Mouse (Mus musculus) heart, adult 11 months (tissue): ENCODE measurements around the gene Myadml2.
A peak's percentile ranks its signal among the peaks of the same experiment; 100 is the strongest.
"Not testable (repeated sequence)": the region's sequence is repeated elsewhere in the genome, so short reads cannot be mapped to it uniquely, and the experiment has no call there.

Experiments used
- DNase-seq: peaks from one replicate; pipeline ENCODE4 v3.0.0; 2022

The Myadml2 gene

GRCm38 (mm10) chr11:120648001-120648476, at the start of gene Myadml2:
TSS of gene Myadml2 (minus strand) at chr11:120648158.
- peak; percentile 95 for DNase-seq

- DNase-seq = peak; percentile 98
Measured at GRCm38 (mm10) chr11:120697741-120698140, 49.8 kb upstream of the Myadml2 start.

- no peak for DNase-seq
Measured at GRCm38 (mm10) chr11:120696568-120696967, 48.6 kb upstream of the Myadml2 start.

- DNase-seq = no peak
Measured at GRCm38 (mm10) chr11:120695641-120696040, 47.7 kb upstream of the Myadml2 start.

GRCm38 (mm10) chr11:120695184-120695583, 47.2 kb upstream of the Myadml2 start:
- no peak for DNase-seq

- no peak for DNase-seq
Measured at GRCm38 (mm10) chr11:120693461-120693860, 45.5 kb upstream of the Myadml2 start.

DNA sequence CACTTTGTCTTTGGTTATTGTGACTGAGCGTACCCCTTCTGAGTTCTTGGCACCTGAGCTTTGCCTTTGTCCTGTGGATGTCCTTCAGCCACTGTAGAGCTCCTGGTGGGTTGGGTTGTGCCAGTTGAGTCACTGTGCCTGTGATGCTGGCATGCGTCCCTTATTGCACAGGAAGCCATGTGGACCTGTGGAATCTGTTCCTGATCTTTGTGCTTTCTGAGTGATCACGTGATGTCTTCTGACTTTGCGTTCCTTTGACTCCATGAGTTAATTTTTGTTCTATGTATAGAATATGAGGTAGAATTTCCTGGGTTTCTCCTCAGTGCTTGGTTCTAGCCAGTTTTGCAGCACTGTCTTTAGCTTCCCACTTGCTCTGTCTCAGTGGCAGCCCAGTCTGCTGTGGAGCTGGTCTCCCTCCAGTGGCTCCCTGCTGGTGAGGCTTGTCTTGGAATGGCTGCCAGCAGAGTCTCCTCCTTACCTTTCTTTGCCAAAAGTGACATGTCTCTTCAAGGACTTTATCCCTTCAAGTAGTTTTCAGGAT, 44.6 kb upstream of the Myadml2 start:
- no peak for DNase-seq

DNA sequence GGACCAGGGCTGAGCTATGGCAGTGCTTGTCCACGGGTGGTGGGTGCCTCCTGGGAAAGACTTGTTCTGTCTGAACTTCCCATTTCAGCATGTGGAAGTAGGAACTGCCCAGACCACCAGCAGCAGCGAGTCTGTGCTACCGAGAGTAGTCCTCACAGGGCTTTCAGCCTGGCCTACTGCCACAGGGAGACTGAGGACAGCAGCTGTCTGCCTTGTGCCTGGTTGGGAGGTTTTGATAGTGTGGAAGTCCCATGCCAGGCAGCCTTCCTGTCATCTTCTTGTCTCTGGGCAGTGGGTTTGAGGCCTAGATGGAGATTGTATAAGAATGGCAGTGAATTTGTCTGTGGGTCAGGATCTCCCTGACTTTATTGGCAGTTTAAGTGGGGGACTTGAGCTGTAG, 41.4 kb upstream of the Myadml2 start:
- DNase-seq = no peak

DNA sequence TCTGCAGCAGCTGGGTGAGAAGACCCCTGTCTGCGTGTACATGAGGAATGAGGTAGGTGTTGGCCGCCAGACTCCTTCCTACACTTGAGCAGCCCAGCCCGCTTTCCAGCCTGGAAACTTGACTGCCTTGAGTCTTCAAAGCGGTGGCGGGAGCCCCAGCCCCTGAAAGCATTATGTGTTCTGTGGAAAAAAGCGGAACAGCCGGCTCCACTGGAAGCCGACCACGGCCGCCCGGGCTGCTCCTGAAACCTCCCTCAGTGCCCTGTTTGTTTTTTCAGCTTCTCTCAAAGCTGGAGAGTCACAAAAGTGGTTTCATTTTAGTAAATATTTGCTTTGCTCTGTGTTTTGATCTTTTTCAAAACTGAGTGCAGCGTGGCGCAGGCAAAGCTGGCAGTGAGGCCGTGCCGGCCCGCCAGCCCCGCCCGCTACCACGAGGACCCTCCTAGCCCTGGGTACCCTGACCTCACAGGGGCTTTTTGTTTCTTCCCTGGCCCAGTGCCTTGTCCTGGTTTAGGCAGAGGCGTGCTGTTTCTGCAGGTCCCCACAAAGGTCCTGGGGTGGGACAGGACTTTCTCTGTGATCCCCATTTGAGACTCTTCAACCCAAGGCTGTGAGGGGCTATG, 38.8 kb upstream of the Myadml2 start:
- no peak for DNase-seq

- no peak for DNase-seq
Measured at GRCm38 (mm10) chr11:120684660-120685059, 36.7 kb upstream of the Myadml2 start.

- no peak for DNase-seq
Measured at GRCm38 (mm10) chr11:120684086-120684485, 36.1 kb upstream of the Myadml2 start.

- DNase-seq = no peak
Measured at GRCm38 (mm10) chr11:120683536-120683935, 35.6 kb upstream of the Myadml2 start.

GRCm38 (mm10) chr11:120682683-120683082, 34.7 kb upstream of the Myadml2 start:
- DNase-seq = no peak

GRCm38 (mm10) chr11:120679909-120680308, 32.0 kb upstream of the Myadml2 start:
- DNase-seq = no peak

DNA sequence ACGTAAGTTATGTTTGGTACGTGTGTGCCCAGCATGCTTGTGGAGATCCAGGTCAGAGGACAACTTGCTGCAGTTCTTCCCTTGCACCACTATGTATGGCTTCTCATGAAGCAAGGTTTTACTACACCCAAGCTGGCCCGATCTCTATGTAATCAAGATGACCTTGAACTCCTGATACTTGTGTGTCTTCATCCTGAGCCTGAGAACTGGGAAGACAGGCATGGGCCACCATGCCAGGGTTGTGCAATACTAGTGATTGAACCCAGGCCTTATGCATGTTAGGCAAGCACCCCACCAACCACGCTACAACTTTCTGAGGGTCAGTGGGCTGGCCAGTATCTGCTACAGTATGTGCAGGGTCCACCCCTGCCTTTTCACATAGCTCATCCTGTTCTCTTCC, 29.0 kb upstream of the Myadml2 start:
- DNase-seq = no peak

- not testable (repeated sequence) for DNase-seq
Measured at GRCm38 (mm10) chr11:120675875-120676274, 27.9 kb upstream of the Myadml2 start.

- DNase-seq = no peak
Measured at GRCm38 (mm10) chr11:120673594-120674122, 25.7 kb upstream of the Myadml2 start.

- peak; percentile 100 for DNase-seq
Measured at GRCm38 (mm10) chr11:120672687-120673593, 25.0 kb upstream of the Myadml2 start, which contains the start of gene Aspscr1. TSS of gene Aspscr1 (plus strand) at chr11:120672973.

GRCm38 (mm10) chr11:120666617-120667016, 18.7 kb upstream of the Myadml2 start:
- DNase-seq = peak; percentile 95

- DNase-seq = peak; percentile 99
Measured at GRCm38 (mm10) chr11:120665406-120665805, 17.4 kb upstream of the Myadml2 start.

DNA sequence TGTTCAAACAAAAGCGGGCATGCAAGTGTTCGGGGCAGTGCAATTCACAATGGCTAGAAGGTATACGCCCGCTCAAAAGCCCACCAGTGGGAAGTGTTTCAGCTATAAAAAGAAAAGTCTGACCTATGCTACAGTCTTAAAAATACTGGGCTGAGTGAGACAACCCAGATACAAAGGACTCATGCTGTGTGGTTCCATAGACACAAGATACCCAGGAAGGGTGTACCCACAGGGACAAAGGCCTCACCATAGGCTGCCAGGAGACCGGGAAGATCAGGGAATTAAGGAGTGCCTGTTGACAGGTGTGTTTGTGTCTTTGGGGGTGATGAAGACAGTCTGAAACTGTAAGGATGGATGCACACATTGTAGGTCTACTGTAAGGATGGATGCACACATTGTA, 15.8 kb upstream of the Myadml2 start:
- no peak for DNase-seq

DNA sequence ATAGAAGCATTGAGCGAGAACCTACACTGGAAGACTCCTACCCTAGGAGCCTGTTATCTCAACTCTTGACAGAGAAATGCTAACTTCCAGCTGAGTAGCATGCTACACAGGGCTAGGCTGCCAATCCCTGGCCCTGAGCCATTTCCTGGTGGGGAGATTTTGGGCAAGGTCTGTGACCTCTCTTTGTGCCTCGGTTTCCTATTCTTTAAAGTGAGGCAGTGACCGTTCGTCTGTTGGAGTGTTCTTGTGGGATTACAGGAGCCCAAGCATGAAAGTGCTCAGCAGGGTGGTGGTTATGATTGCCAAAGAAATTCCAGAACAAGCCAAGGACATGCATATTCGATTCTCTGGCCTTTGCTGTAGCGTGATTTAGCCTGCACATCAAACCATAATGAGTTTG, 14.8 kb upstream of the Myadml2 start:
- DNase-seq = no peak

DNA sequence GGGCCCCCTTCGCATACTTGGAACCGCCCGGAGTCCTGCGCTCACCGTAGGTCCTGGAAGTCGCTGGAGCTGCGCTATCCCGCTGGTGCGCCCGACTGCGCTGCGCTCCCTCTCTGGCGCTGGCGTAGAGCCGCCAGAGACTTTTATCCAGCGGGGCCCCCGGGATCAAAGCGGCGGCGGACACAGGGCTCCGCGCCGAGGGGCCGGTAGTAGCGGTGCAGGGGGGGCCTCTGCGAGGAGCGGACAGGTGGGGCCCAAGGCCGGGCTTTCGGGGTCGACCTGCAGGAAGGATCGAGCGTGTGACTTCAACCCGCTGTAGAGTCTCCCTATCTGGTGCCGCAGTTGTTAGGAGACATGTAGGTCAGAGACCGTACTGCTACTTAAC, 13.1 kb upstream of the Myadml2 start, which contains the start of gene Notum:
Gene Notum (minus strand): TSS at position 100 of the 385 bp plus-strand sequence.
- DNase-seq = no peak
